ENCODE assay signal across 8 mouse cellular contexts in the genomic region with DNA sequence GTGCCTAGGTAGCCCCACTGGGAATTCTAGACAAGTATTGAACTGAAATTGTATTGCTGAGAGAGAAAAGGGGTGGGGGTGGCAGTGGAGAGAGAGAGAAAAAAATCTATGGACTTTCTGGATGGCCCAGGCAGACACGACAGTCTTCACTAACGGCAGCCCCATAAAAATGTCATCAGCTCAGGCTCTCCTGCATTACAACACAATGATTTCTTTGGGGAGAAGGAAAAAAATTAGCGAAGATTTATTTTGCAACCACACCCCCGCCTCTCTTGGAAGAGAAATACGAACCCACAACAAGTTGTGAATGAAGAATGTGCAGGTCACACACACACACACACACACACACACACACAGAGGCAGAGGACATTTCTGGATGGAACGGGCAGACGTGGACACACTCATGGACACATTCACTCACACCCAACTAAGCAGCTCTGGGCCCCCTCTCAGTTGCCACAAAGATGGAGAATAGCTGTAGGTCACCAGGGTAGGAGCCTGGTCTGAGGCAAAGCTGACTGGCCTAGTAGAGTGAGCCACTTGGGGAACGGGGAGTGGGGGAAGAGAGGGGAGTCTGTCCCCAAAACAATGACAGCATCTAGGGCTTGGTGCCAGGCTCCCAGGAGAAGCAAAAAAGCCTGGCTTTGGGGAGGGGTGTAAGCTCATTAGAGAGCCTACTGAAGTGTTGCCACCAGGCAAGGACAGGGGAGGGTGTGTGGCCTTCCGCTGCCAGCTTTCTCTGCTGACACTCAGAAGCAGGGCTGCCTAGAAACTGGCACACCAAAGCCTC.
DNase-seq lines count a peak whose midpoint lies in the region; ATAC-seq lines count a peak whose summit lies in the region.

No protein-coding gene starts in this region.

- H3K9ac ChIP-seq in midbrain, embryonic 12.5 days (replicated peaks) = no peak overlapping the region

- peak overlapping the region; percentile 19; the same call in 1 of the 2 replicates for H3K4me2 ChIP-seq in midbrain, embryonic 12.5 days (replicated peaks)

- 63% methylated on average over 9 of the region's 9 CpGs for WGBS in midbrain, embryonic 12.5 days

- H3K4me1 ChIP-seq in midbrain, embryonic 12.5 days = peaks cover 36% of the 10 kb centered on the region

- H3K9me3 ChIP-seq in midbrain, embryonic 12.5 days = no peaks in the 10 kb centered on the region

- peak overlapping the region; percentile 60 for H3K27ac ChIP-seq in midbrain, embryonic 12.5 days (replicated peaks)

- ATAC-seq in midbrain, embryonic 12.5 days (ENCODE audit: low FRiP score, low read depth) = peak; percentile 42; the same call in 1 of the 2 replicates
- ATAC-seq in monocyte, adult 5-6 weeks (replicated peaks; ENCODE audit: insufficient number of reproducible peaks, low FRiP score, low TSS enrichment, poor library complexity, severe bottlenecking) = no peak

- peaks cover 17% of the 10 kb centered on the region; the same call in 1 of the 2 replicates for H3K27me3 ChIP-seq in midbrain, embryonic 12.5 days

- H3K36me3 ChIP-seq in midbrain, embryonic 12.5 days = no peaks in the 10 kb centered on the region

- peak; percentile 3 for DNase-seq in cerebellum, adult 18-20 months
- no peak for DNase-seq in cerebellum, adult 8-10 months
- peak; percentile 8 for DNase-seq in cerebellum, adult 9-11 months
- peak; percentile 67 to 75 for DNase-seq in layer of hippocampus, adult 8-10 months (ENCODE audit: low spot score in 2 of 2)
- no peak for DNase-seq in embryo, embryonic 10 days (ENCODE audit: low spot score)
- DNase-seq in kidney, adult 18-20 months = no peak

- H3K4me3 ChIP-seq in midbrain, embryonic 12.5 days = no peak overlapping the region

Comparison
In these comparisons a context has a peak if more than half of its experiments do, and no peak if none do; other contexts are left out.
1. DNase-seq: peak in cerebellum, adult 18-20 months (2 of 2), cerebellum, adult 9-11 months (single experiment) and layer of hippocampus, adult 8-10 months (2 of 2); none in cerebellum, adult 8-10 months (single experiment), embryo, embryonic 10 days (single experiment) and kidney, adult 18-20 months (single experiment).